Mouse (Mus musculus) T-cell, adult 2 months (primary cell): ENCODE results near the gene Cacna1c.
A peak's percentile ranks its signal among the peaks of the same experiment; 100 is the strongest.
"Not testable (repeated sequence)": the region's sequence is repeated elsewhere in the genome, so short reads cannot be mapped to it uniquely, and the experiment has no call there.

ENCODE experiments used
- DNase-seq: peaks from one replicate; pipeline ENCODE4 v3.0.0; 2022; ENCODE audit warnings: low spot score

Cacna1c gene

GRCm38 (mm10) chr6:118592662-118593376 is 603.4 kb downstream of the Cacna1c start:
- no peak for DNase-seq

- not testable (repeated sequence) for DNase-seq
Measured at GRCm38 (mm10) chr6:118578741-118579140, 617.5 kb downstream of the Cacna1c start.

DNA sequence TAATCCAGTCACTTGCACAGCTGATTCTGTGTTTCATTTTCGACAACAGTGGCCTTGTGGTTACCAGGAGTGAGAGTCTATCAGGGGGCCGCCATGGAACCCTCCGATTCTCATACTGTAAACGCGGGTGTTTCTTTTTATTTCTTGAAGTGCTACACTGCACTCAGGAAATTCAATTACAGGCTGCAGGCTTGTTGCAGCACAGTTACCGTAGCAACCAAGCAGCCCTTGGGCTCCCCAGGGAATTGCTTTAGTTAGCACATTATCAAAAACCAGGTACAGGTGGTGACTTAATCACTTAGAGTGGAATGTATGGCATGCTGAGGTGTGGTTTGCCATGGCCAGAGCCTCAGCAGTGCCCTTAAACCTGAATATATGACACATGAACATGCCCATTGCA is 621.9 kb downstream of the Cacna1c start:
- DNase-seq, result no peak

DNA sequence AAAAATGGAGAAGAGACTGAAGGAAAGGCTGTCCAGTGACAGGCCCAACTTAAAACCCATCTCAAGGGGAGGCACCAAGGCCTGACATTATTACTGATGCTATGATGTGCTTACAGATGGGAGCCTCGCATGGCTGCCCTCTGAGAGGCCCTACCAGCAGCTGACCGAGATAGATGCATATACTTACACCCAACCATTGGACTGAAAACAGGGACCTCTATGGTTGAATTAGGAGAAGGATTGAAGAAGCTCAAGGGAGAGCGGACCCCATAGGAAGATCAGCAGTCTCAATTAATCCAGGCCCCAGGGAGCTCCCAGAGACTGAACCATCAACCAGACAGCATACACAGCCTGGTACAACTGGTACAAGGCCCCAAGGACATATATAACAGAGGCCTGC is 628.4 kb downstream of the Cacna1c start:
- DNase-seq, result no peak

- peak; percentile 89 for DNase-seq
Measured at GRCm38 (mm10) chr6:118561745-118562609, 634.2 kb downstream of the Cacna1c start, which contains the start of gene Ankrd26. Gene Ankrd26 (minus strand): TSS chr6:118562226.

GRCm38 (mm10) chr6:118561225-118561624 is 635.0 kb downstream of the Cacna1c start:
- no peak for DNase-seq

DNA sequence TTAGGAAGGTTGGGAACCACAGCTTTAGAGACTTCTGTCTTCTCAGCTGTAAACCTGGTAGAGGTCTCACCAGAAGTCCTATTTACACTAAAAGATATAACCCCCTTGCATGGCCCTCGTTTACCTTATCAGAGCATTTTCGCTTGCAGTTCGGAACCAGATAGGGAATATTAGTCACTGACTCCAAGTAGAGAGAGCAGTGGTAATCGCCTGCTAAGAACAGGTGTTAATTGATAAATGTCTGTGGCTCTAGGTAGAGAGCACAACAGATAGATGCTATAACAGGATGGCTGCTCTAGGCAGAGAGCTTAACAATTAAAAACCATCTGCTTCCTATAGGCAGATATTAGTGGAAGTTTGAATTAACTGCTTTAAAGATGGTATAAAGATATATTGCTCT is 657.6 kb downstream of the Cacna1c start:
- DNase-seq, result no peak
